Mouse (Mus musculus) cortical plate, adult 2 months (tissue): Measurements from ENCODE around the gene Fxn. TPM values are rescaled to one million over a fixed set of nuclear protein-coding genes. Genes with fewer than 3 reads are reported as not detected.
"Not testable (repeated sequence)": the region's sequence is repeated elsewhere in the genome, so short reads cannot be mapped to it uniquely, and the experiment has no call there.

Experiments
- H3K27ac ChIP-seq: fragments of 200-500 bp; 2 replicates; pipeline ENCODE4 v1.5.1; 2012; ENCODE audit warnings: low read length, control low read depth, inconsistent platforms; ENCODE audit not compliant: insufficient read depth
- H3K4me1 ChIP-seq: fragments of 200-500 bp; 2 replicates; pipeline ENCODE4 v1.6.1; 2011; ENCODE audit warnings: low read length; ENCODE audit not compliant: control insufficient read depth, insufficient read depth
- H3K4me3 ChIP-seq: fragments of 200-500 bp; 2 replicates; pipeline ENCODE4 v1.5.1; 2011; ENCODE audit warnings: mild to moderate bottlenecking, low read length, control low read depth; ENCODE audit not compliant: insufficient read depth
- CTCF ChIP-seq: fragments of 200-500 bp; IDR thresholded peaks from 2 replicates; pipeline ENCODE4 v1.5.1; 2011; ENCODE audit warnings: mild to moderate bottlenecking, control low read depth, low read length; ENCODE audit not compliant: insufficient read depth; ENCODE audit errors: extremely low read depth
- POLR2A ChIP-seq: fragments of 200-500 bp; IDR thresholded peaks from 2 replicates; pipeline ENCODE4 v1.6.1; 2011; ENCODE audit warnings: mild to moderate bottlenecking, low read length, control low read depth; ENCODE audit not compliant: insufficient read depth; ENCODE audit errors: extremely low read depth
- polyA plus RNA-seq: library from polyadenylated mRNA; depleted of rRNA; stranded (reverse); fragments of >200 nt; gene quantifications from 2 replicates; pipeline ENCODE4 v1.2.3, GENCODE M21; 2012

Gene Fxn
- polyA plus RNA-seq, 1 experiment, result 9.4 TPM

- no peak overlapping the region for H3K4me3 ChIP-seq
- H3K27ac ChIP-seq, result no peak overlapping the region
- no peaks in the 10 kb centered on the region for H3K4me1 ChIP-seq
- TF ChIP-seq POLR2A (no peak), CTCF (no peak)
Observed at GRCm38 (mm10) chr19:24243340-24243739, 37.1 kb downstream of the Fxn start.

GRCm38 (mm10) chr19:24241799-24242546 lies 38.4 kb downstream of the Fxn start:
- Histone ChIP-seq H3K27ac (no peak overlapping the region), H3K4me1 (no peaks in the 10 kb centered on the region), H3K4me3 (no peak overlapping the region)
- TF ChIP-seq POLR2A (no peak), CTCF (no peak)

- Histone ChIP-seq H3K4me3 (no peak overlapping the region), H3K27ac (no peak overlapping the region), H3K4me1 (no peaks in the 10 kb centered on the region)
- TF ChIP-seq POLR2A (no peak), CTCF (no peak)
Observed at GRCm38 (mm10) chr19:24241271-24241670, 39.1 kb downstream of the Fxn start.

- TF ChIP-seq POLR2A (no peak), CTCF (no peak)
- Histone ChIP-seq H3K4me3 (no peak overlapping the region), H3K4me1 (no peaks in the 10 kb centered on the region), H3K27ac (no peak overlapping the region)
Observed at GRCm38 (mm10) chr19:24238011-24238410, 42.4 kb downstream of the Fxn start.

GRCm38 (mm10) chr19:24232356-24232755 lies 48.0 kb downstream of the Fxn start:
- H3K27ac ChIP-seq, H3K4me3 ChIP-seq, H3K4me1 ChIP-seq: not testable (repeated sequence)

- TF ChIP-seq CTCF, result no peak
- TF ChIP-seq POLR2A, result no peak
- Histone ChIP-seq H3K4me1 (peaks cover 2% of the 10 kb centered on the region; the same call in 1 of the 2 replicates), H3K4me3 (peak overlapping the region; percentile 70), H3K27ac (peak overlapping the region; percentile 78)
Observed at GRCm38 (mm10) chr19:24225305-24225696, 55.1 kb downstream of the Fxn start.

GRCm38 (mm10) chr19:24224500-24225304 lies 55.7 kb downstream of the Fxn start, which contains the start of gene Tjp2:
Tjp2 (minus strand) TSS chr19:24225030.
- Histone ChIP-seq H3K4me1 (peaks cover 2% of the 10 kb centered on the region; the same call in 1 of the 2 replicates), H3K4me3 (peak within 1 kb of the TSS; percentile 70), H3K27ac (peak within 1 kb of the TSS; percentile 78)
- TF ChIP-seq POLR2A, result no peak
- TF ChIP-seq CTCF, result peak; percentile 42

- TF ChIP-seq CTCF (no peak), POLR2A (no peak)
- no peak overlapping the region for H3K27ac ChIP-seq
- H3K4me3 ChIP-seq, result peak overlapping the region; percentile 70
Observed at GRCm38 (mm10) chr19:24223851-24224251, 56.6 kb downstream of the Fxn start.

GRCm38 (mm10) chr19:24221455-24221854 lies 59.0 kb downstream of the Fxn start:
- peaks cover 2% of the 10 kb centered on the region; the same call in 1 of the 2 replicates for H3K4me1 ChIP-seq
- H3K27ac ChIP-seq, result no peak overlapping the region
- no peak overlapping the region for H3K4me3 ChIP-seq
- TF ChIP-seq CTCF (no peak), POLR2A (no peak)

More at GRCm38 (mm10) chr19:24223851-24224251, 56.6 kb downstream of the Fxn start:
- peaks cover 2% of the 10 kb centered on the region; the same call in 1 of the 2 replicates for H3K4me1 ChIP-seq

GRCm38 (mm10) chr19:24220795-24221445 lies 59.5 kb downstream of the Fxn start:
- TF ChIP-seq POLR2A (no peak), CTCF (no peak)

More at GRCm38 (mm10) chr19:24220795-24221445, 59.5 kb downstream of the Fxn start:
- Histone ChIP-seq H3K27ac (no peak overlapping the region), H3K4me3 (no peak overlapping the region), H3K4me1 (peaks cover 2% of the 10 kb centered on the region; the same call in 1 of the 2 replicates)
